Mouse (Mus musculus) adrenal gland, adult 8-10 months (tissue): ENCODE data around the gene Rpl14. TPM values are rescaled to one million over a fixed set of nuclear protein-coding genes. Genes with fewer than 3 reads are reported as not detected.

Experiments
- DNase-seq: peaks from one replicate; pipeline ENCODE4 v3.0.0; 2022
- total RNA-seq, 4 experiments: library from RNA; stranded (reverse); gene quantifications; 2 replicates each; pipeline ENCODE4 v1.2.4; 2022

The Rpl14 gene
- total RNA-seq: 100 to 1,000 TPM; 496 to 577 (median 521) TPM

- DNase-seq: peak; percentile 95
Observed at GRCm38 (mm10) chr9:120570741-120571592, at the start of gene Rpl14. TSS of gene Rpl14 (plus strand) at chr9:120571444.

- no peak for DNase-seq
Observed at GRCm38 (mm10) chr9:120527270-120527669, 44.0 kb upstream of the Rpl14 start.

- no peak for DNase-seq
Observed at GRCm38 (mm10) chr9:120527919-120528318, 43.3 kb upstream of the Rpl14 start.

- no peak for DNase-seq
Observed at GRCm38 (mm10) chr9:120528815-120529510, 42.3 kb upstream of the Rpl14 start.

- DNase-seq: no peak
Observed at GRCm38 (mm10) chr9:120530471-120530870, 40.8 kb upstream of the Rpl14 start.

GRCm38 (mm10) chr9:120532062-120532461, 39.2 kb upstream of the Rpl14 start:
- no peak for DNase-seq

GRCm38 (mm10) chr9:120532691-120533090, 38.6 kb upstream of the Rpl14 start:
- no peak for DNase-seq

- DNase-seq: peak; percentile 69
Observed at GRCm38 (mm10) chr9:120533446-120533950, 37.7 kb upstream of the Rpl14 start.

GRCm38 (mm10) chr9:120539662-120540251, 31.5 kb upstream of the Rpl14 start, which contains the start of gene Entpd3:
TSS of gene Entpd3 (plus strand) at chr9:120539818.
- DNase-seq: no peak

GRCm38 (mm10) chr9:120541411-120541810, 29.8 kb upstream of the Rpl14 start:
- DNase-seq: no peak

GRCm38 (mm10) chr9:120542241-120542640, 29.0 kb upstream of the Rpl14 start:
- no peak for DNase-seq

- no peak for DNase-seq
Observed at GRCm38 (mm10) chr9:120545994-120546393, 25.2 kb upstream of the Rpl14 start.

- DNase-seq: no peak
Observed at GRCm38 (mm10) chr9:120546482-120546881, 24.8 kb upstream of the Rpl14 start.

GRCm38 (mm10) chr9:120547026-120547668, 24.1 kb upstream of the Rpl14 start:
- DNase-seq: no peak

- no peak for DNase-seq
Observed at GRCm38 (mm10) chr9:120550778-120551177, 20.5 kb upstream of the Rpl14 start.

- no peak for DNase-seq
Observed at GRCm38 (mm10) chr9:120563590-120563989, 7.7 kb upstream of the Rpl14 start.

- no peak for DNase-seq
Observed at GRCm38 (mm10) chr9:120564247-120564646, 7.0 kb upstream of the Rpl14 start.

GRCm38 (mm10) chr9:120566384-120566783, 4.9 kb upstream of the Rpl14 start:
- DNase-seq: no peak

- DNase-seq: no peak
Observed at GRCm38 (mm10) chr9:120568917-120569316, 2.3 kb upstream of the Rpl14 start.

GRCm38 (mm10) chr9:120569721-120570333, 1.4 kb upstream of the Rpl14 start:
- no peak for DNase-seq

- no peak for DNase-seq
Observed at GRCm38 (mm10) chr9:120570334-120570725, 914 bp upstream of the Rpl14 start.
